Mouse (Mus musculus): ENCODE measurements around the gene Olfr933. TPM values are rescaled to one million over a fixed set of nuclear protein-coding genes. Genes with fewer than 3 reads are reported as not detected.

Gene Olfr933
- not detected in 2 replicates for total RNA-seq (2017)

- ATAC-seq (replicated peaks; ENCODE audit: low read depth, poor library complexity, severe bottlenecking): no peak
Measured at GRCm38 (mm10) chr9:38972013-38972412, at the start of gene Olfr933. Gene Olfr933, plus strand, starts transcription at chr9:38972313.

- ATAC-seq (replicated peaks; ENCODE audit: low read depth, poor library complexity, severe bottlenecking): no peak
Measured at GRCm38 (mm10) chr9:38929509-38929908, 42.6 kb upstream of the Olfr933 start, which contains the start of gene Olfr930. Gene Olfr930, plus strand, starts transcription at chr9:38929809.

- ATAC-seq (replicated peaks; ENCODE audit: low read depth, poor library complexity, severe bottlenecking): no peak
Measured at GRCm38 (mm10) chr9:38953401-38954123, 18.6 kb upstream of the Olfr933 start.

DNA sequence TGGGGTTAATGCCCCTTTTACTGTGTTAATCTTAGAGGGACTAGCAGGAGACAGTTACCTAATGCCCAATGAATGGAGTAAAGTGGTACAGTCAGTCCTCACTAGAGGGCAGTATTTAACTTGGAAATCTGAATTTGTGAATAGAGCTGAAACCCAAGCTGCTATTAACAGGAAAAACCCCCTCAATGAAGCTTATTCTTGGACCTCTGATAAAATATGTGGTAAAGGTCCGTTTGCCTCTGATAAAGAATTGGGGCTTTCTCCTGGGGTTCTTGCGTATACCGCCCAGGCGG, 18.0 kb upstream of the Olfr933 start:
- no peak for ATAC-seq (replicated peaks; ENCODE audit: low read depth, poor library complexity, severe bottlenecking)

DNA sequence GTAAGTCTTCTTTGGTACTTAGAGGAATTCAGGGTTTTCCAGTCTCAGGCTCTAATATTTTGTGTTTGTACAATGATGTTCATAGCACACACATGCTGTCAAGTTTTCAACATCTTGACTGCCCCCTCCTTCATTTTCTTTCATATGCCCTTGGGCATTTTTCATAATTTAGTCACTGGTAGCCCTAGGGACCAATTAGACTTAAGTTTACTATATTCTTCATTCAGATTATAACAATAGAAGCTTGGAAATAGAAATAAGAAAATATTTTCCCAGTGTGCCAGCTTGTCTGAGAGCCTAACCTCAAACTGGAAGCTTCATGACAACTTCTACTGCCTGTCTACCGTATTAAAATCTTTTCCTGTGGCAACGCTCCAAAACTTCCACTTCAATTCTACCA, 16.1 kb downstream of the Olfr933 start, which contains the start of gene Olfr934:
Olfr934 (minus strand) TSS at position 101 of the 400 bp plus-strand sequence.
- ATAC-seq (replicated peaks; ENCODE audit: low read depth, poor library complexity, severe bottlenecking): no peak

DNA sequence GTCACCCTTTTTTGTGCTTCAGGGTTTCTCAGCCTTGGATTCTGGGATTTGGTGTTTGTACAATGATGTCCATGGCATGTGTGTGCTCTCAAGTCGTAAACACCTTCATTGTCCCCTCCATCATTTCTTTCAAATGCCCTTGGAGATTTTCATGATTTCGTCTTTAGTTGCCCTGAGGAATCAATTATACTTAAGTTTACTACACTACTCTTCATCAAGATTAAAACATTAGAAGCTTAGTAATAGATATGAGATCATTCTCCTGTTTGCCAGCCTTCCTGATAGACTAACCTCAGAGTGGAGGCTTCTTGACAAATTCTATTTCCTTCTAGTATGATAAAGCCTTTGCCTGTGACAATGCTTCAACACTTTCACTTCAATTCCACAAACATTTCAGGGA, 27.5 kb downstream of the Olfr933 start, which contains the start of gene Olfr935:
Olfr935 (minus strand) TSS at position 101 of the 400 bp plus-strand sequence.
- ATAC-seq (replicated peaks; ENCODE audit: low read depth, poor library complexity, severe bottlenecking): no peak

DNA sequence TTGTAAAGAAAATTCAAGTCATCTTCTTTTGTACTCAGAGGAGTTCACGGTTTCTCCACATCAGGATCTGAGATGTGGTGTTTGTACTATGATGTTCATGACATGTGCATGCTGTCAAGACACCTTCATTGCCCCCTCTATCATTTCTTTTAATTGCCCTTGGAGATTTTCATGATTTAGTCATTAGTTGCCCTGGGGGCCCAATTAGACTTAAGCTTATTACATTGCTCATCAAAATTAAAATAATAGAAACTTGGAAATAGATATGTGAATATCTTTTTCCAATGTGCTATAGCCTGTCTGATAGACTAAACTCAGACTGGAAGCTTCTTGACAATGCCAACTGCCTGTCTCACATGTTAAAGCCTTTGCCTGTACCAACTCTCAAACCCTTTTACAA, 51.2 kb downstream of the Olfr933 start, which contains the start of gene Olfr146:
Olfr146 (minus strand) TSS at position 101 of the 400 bp plus-strand sequence.
- ATAC-seq (replicated peaks; ENCODE audit: low read depth, poor library complexity, severe bottlenecking): no peak

Other genes starting within 250 kb of the Olfr933 start
- 0.05 and 0.78 TPM in 2 replicates for gene Olfr920, start 220.0 kb upstream of the Olfr933 start, total RNA-seq (2017)
- gene Olfr921, start 199.2 kb upstream of the Olfr933 start, total RNA-seq (2017): not detected in 2 replicates
- not detected in 2 replicates for gene Olfr922, start 157.7 kb upstream of the Olfr933 start, total RNA-seq (2017)
- not detected in 2 replicates for gene Olfr923, start 145.8 kb upstream of the Olfr933 start, total RNA-seq (2017)
- gene Olfr924, start 127.9 kb upstream of the Olfr933 start, total RNA-seq (2017): not detected in 2 replicates
- not detected in 2 replicates for gene Olfr26, start 117.3 kb upstream of the Olfr933 start, total RNA-seq (2017)
- not detected in 2 replicates for gene Olfr926, start 95.2 kb upstream of the Olfr933 start, total RNA-seq (2017)
- gene Olfr930, start 42.5 kb upstream of the Olfr933 start, total RNA-seq (2017): not detected in 2 replicates
- not detected in 2 replicates for gene Olfr934, start 16.0 kb downstream of the Olfr933 start, total RNA-seq (2017)
- not detected in 2 replicates for gene Olfr935, start 27.4 kb downstream of the Olfr933 start, total RNA-seq (2017)
- gene Olfr146, start 51.1 kb downstream of the Olfr933 start, total RNA-seq (2017): not detected in 2 replicates
- gene Olfr937, start 92.6 kb downstream of the Olfr933 start, total RNA-seq (2017): not detected in 2 replicates
- gene Olfr938, start 106.6 kb downstream of the Olfr933 start, total RNA-seq (2017): not detected in 2 replicates
- gene Olfr27, start 155.8 kb downstream of the Olfr933 start, total RNA-seq (2017): not detected in 2 replicates
- gene Olfr943, start 194.0 kb downstream of the Olfr933 start, total RNA-seq (2017): not detected in 2 replicates
- gene Olfr944, start 229.6 kb downstream of the Olfr933 start, total RNA-seq (2017): not detected in 2 replicates

Data from common myeloid progenitor, adult 5-6 weeks (primary cell).